Mouse (Mus musculus) myocyte (in vitro differentiated cells): ENCODE measurements around the gene C77080. TPM values are rescaled to one million over a fixed set of nuclear protein-coding genes. Genes with fewer than 3 reads are reported as not detected.

Experiments
- H3K27me3 ChIP-seq: one replicate; pipeline ENCODE4 v1.6.1; 2011; ENCODE audit not compliant: control insufficient read depth, insufficient read depth, insufficient read length
- H3K36me3 ChIP-seq: one replicate; pipeline ENCODE4 v1.6.1; 2011; ENCODE audit not compliant: control insufficient read depth, insufficient read depth
- H3K4me2 ChIP-seq: one replicate; pipeline ENCODE4 v1.6.1; 2011; ENCODE audit warnings: low read depth, control low read depth
- H3K4me3 ChIP-seq: one replicate; pipeline ENCODE4 v1.5.1; 2011; ENCODE audit warnings: mild to moderate bottlenecking, control low read depth, moderate library complexity
- H3K79me2 ChIP-seq: one replicate; pipeline ENCODE4 v1.6.1; 2011; ENCODE audit not compliant: control insufficient read depth, insufficient read depth
- H3ac ChIP-seq: one replicate; pipeline ENCODE4 v1.6.1; 2011; ENCODE audit not compliant: control insufficient read depth, insufficient read length
- CEBPB ChIP-seq: IDR thresholded peaks from 2 replicates; pipeline ENCODE4 v1.6.1; 2011; ENCODE audit warnings: mild to moderate bottlenecking, moderate library complexity; ENCODE audit not compliant: poor library complexity, insufficient read depth, severe bottlenecking
- E2F4 ChIP-seq: IDR thresholded peaks from one replicate; pipeline ENCODE4 v1.6.1; 2011; ENCODE audit warnings: mild to moderate bottlenecking, control low read depth, moderate library complexity; ENCODE audit not compliant: insufficient read depth
- MAX ChIP-seq: IDR thresholded peaks from one replicate; pipeline ENCODE4 v1.6.1; 2011; ENCODE audit warnings: low read depth, mild to moderate bottlenecking, control low read depth
- MYOD1 ChIP-seq, 3 experiments: IDR thresholded peaks; one replicate each; pipeline ENCODE4 v1.6.1; 2011; ENCODE audit warnings: control low read depth in 2 of 3, low read depth in 2 of 3, mild to moderate bottlenecking in 2 of 3, moderate library complexity in 1 of 3; ENCODE audit not compliant: insufficient read length in 2 of 3, control insufficient read depth in 1 of 3
- MYOG ChIP-seq, 3 experiments: IDR thresholded peaks; one replicate each; pipeline ENCODE4 v1.6.1; 2011; ENCODE audit warnings: control low read depth in 2 of 3, low read depth in 2 of 3, mild to moderate bottlenecking in 2 of 3; ENCODE audit not compliant: insufficient read length in 2 of 3, control insufficient read depth in 1 of 3, insufficient read depth in 1 of 3
- POLR2A ChIP-seq: IDR thresholded peaks from one replicate; pipeline ENCODE4 v1.6.1; 2011; ENCODE audit warnings: low read depth, mild to moderate bottlenecking, control low read depth, moderate library complexity; ENCODE audit not compliant: insufficient read length
- POLR2AphosphoS2 ChIP-seq: IDR thresholded peaks from one replicate; pipeline ENCODE4 v1.6.1; 2011; ENCODE audit warnings: low read depth, control low read depth; ENCODE audit not compliant: insufficient read length
- REST ChIP-seq: IDR thresholded peaks from one replicate; pipeline ENCODE4 v1.6.1; 2011; ENCODE audit warnings: mild to moderate bottlenecking, control low read depth, moderate library complexity; ENCODE audit not compliant: insufficient read depth, insufficient read length
- SRF ChIP-seq: IDR thresholded peaks from one replicate; pipeline ENCODE4 v1.6.1; 2011; ENCODE audit warnings: low read depth; ENCODE audit not compliant: control insufficient read depth, insufficient read length
- TCF12 ChIP-seq: IDR thresholded peaks from one replicate; pipeline ENCODE4 v1.6.1; 2011; ENCODE audit warnings: mild to moderate bottlenecking, control low read depth; ENCODE audit not compliant: poor library complexity, insufficient read depth, severe bottlenecking
- TCF3 ChIP-seq: IDR thresholded peaks from one replicate; pipeline ENCODE4 v1.6.1; 2011; ENCODE audit warnings: low read depth, control low read depth; ENCODE audit not compliant: insufficient read length
- USF1 ChIP-seq: IDR thresholded peaks from one replicate; pipeline ENCODE4 v1.6.1; 2011; ENCODE audit warnings: low read depth, mild to moderate bottlenecking, control low read depth, moderate library complexity
- polyA plus RNA-seq: library from polyadenylated mRNA; unstranded; fragments of >200 nt; fragmentation: generic; extraction: Trizol; gene quantifications from one replicate; pipeline ENCODE4 v1.2.1, GENCODE M21; 2012; ENCODE audit warnings: missing spikeins

Gene C77080
- polyA plus RNA-seq, 1 experiment = 25.4 TPM

DNA sequence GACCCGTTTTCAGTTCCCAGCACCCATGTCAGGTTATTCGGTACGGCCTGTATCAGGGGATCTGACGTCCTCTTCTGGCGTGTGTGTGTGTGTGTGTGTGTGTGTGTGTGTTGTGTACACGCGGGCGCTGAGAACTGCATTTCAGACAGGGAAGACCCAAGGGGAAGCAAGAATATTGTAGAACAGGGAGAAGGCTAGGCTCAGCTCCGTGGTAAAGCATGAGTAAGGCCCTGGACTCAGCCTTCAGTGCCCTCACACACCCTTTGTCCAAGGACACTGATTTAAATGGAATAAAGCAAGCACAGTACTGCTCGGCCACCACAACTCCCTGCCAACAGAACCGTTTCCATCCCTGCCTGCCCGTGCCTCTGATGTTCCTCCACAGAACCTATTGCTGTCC is 70.7 kb downstream of the C77080 start:
- peaks cover 87% of the 10 kb centered on the region for H3K79me2 ChIP-seq
- TF ChIP-seq POLR2AphosphoS2 (peak; percentile 64), TCF12 (no peak), MYOG (IDR thresholded peaks at IDR 0.05; ENCODE audit: control insufficient read depth in 1 of 3, insufficient read depth in 1 of 3, insufficient read length in 2 of 3, low read depth in 2 of 3) (no peak)
- no peaks in the 10 kb centered on the region for H3K27me3 ChIP-seq
- peak overlapping the region; percentile 89 for H3K4me2 ChIP-seq
- H3ac ChIP-seq = peak overlapping the region; percentile 63
- peaks cover 32% of the 10 kb centered on the region for H3K36me3 ChIP-seq
- H3K4me3 ChIP-seq = peak overlapping the region; percentile 99

DNA sequence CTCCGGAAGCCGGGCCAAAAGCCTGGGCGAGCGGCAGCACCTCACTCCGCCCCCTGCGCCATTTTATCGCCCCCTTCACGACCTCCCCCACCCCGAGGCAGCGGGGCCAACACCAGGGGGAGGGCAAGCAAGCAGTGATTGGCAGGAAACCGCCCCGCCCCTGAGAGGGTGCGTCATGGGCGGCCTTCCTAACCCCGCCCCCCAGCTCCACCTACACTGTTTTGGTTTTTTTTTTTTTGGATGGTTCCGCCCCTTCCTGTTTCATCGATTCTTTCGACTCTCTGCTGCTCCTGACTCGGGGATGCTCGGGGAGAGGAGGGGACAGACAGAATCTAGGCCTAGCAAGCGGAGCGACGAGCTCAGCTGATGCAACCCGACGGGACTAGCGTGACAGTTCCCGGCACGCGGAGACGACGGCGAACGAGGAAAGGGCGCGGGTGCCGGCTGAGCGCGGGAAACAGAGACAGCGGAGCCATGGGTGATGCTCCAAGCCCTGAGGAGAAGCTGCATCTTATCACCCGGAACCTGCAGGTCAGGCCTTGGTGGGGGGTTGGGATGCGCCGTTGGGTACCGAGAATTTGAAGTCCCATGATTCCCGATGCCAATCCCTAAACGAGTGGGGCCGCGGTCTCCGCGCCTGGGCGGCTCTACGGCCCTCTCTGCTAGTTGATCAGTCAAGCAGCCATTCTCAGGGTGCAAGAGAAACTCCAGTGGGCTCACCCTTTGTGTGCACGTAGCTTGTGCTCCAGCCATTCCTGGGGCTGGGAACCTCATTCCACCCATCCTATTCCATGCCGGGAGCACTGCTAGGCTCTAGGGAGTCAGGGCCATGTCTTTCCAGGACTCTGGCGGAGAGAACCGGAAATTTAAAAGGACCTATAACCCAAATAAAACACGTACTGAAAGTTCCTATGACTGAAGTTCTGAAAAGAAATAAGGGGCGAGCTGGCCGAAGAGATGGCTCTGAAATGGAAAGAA is 71.4 kb downstream of the C77080 start, which contains the start of the genes S100pbp and Yars:
S100pbp (minus strand) TSS at position 186 of the 978 bp plus-strand sequence.
Yars (plus strand) TSS at position 219 of the 978 bp plus-strand sequence.
- peak within 1 kb of the TSS; percentile 89 for H3K4me2 ChIP-seq
- H3K4me3 ChIP-seq = peak within 1 kb of the TSS; percentile 99
- peak within 1 kb of the TSS; percentile 63 for H3ac ChIP-seq
- TF ChIP-seq POLR2AphosphoS2 (peak; percentile 87), MYOG (IDR thresholded peaks at IDR 0.05; ENCODE audit: control insufficient read depth in 1 of 3, insufficient read depth in 1 of 3, insufficient read length in 2 of 3, low read depth in 2 of 3) (no peak), SRF (peak; percentile 77), TCF3 (no peak), TCF12 (no peak), USF1 (no peak), REST (no peak), POLR2A (peak; percentile 86), MYOD1 (IDR thresholded peaks at IDR 0.05; ENCODE audit: control insufficient read depth in 1 of 3, insufficient read length in 2 of 3, low read depth in 2 of 3) (peak in 1 of 3 experiments; percentile 3), CEBPB (peak; percentile 89), MAX (peak; percentile 97), E2F4 (no peak)
- no peaks in the 10 kb centered on the region for H3K27me3 ChIP-seq
- H3K36me3 ChIP-seq = peaks cover 25% of the 10 kb centered on the region
- peaks cover 87% of the 10 kb centered on the region for H3K79me2 ChIP-seq

DNA sequence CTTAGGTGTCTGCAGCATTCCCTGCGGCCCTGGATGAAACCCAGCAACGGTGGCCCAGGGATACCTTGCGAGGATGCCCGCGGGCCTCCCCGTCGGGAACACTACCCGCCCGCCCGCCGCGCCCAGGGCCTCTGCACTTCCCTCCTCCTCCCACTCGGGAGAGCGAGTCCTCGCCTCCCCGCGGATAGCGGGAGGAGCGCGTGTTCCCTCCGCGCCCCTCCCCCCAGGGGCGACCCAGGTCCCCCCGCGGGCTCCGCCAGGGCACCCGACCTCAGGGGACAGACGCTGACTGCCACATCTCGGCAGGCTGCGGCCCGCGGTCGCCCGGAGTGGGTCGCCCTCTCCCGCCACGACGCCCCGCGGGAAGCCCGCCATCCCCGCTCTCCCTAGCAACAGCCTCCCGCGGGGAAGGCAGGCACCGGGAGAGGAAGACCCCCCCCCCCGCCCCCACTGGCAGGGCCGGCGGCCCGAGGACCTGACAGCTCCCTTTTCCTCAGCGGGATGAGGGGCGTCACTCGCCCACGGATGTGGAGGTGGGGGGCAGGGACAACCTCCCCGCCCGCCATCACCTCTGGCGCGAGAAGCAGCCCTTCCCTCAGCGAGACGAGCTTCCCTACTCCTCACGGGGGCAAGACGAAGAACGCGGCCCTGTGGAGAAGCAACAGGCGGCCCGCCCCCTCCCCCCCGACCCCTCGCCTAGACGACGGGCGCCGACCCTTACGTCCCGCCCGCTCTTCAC is 72.2 kb downstream of the C77080 start:
- H3K27me3 ChIP-seq = no peaks in the 10 kb centered on the region
- H3K79me2 ChIP-seq = peaks cover 82% of the 10 kb centered on the region
- H3K4me3 ChIP-seq = peak overlapping the region; percentile 99
- H3ac ChIP-seq = peak overlapping the region; percentile 63
- peak overlapping the region; percentile 76 for H3K4me2 ChIP-seq
- TF ChIP-seq POLR2AphosphoS2 (peak; percentile 31), POLR2A (peak; percentile 36), REST (no peak), E2F4 (no peak), TCF12 (no peak), TCF3 (no peak), MYOG (IDR thresholded peaks at IDR 0.05; ENCODE audit: control insufficient read depth in 1 of 3, insufficient read depth in 1 of 3, insufficient read length in 2 of 3, low read depth in 2 of 3) (no peak), SRF (no peak), MAX (no peak), USF1 (no peak), MYOD1 (IDR thresholded peaks at IDR 0.05; ENCODE audit: control insufficient read depth in 1 of 3, insufficient read length in 2 of 3, low read depth in 2 of 3) (peak in 1 of 3 experiments; percentile 29), CEBPB (no peak)
- H3K36me3 ChIP-seq = peaks cover 17% of the 10 kb centered on the region

DNA sequence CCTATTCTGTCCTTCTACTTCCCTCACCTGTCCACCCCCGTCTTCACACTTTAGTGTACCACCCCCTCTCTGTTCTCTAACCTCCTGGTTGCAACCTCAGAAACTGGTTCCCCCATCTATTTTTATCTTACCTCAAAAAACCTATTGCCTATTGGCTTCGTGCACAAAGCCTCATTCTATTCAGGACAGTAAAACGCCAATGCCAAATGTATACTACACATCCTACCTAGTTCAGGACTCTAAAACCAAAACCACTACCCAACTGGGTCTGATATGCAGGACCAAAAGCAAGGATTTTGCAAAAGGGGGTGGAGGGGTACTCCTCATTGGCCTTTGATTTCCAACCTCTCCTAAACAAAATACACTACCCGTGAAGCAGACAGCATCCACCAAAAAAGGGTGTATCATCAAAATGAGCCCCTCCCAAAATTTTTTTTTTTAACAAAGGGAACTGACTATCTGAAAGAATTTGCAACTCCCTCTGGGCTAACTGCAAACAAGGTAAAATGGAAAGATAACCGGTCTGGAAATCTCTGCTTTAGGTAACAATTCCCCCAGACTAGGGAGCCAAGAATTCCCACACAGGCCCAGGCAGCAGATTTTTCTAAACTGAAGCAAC is 73.1 kb downstream of the C77080 start:
- TF ChIP-seq TCF3 (no peak), E2F4 (no peak), REST (no peak), MYOD1 (IDR thresholded peaks at IDR 0.05; ENCODE audit: control insufficient read depth in 1 of 3, insufficient read length in 2 of 3, low read depth in 2 of 3) (no peak), POLR2A (no peak), MYOG (IDR thresholded peaks at IDR 0.05; ENCODE audit: control insufficient read depth in 1 of 3, insufficient read depth in 1 of 3, insufficient read length in 2 of 3, low read depth in 2 of 3) (no peak)
- Histone ChIP-seq H3K4me3 (peak overlapping the region; percentile 99), H3K36me3 (peaks cover 11% of the 10 kb centered on the region), H3K4me2 (peak overlapping the region; percentile 76), H3ac (peak overlapping the region; percentile 63), H3K79me2 (peaks cover 79% of the 10 kb centered on the region), H3K27me3 (no peaks in the 10 kb centered on the region)
